Mouse (Mus musculus) lung, embryonic 15.5 days (tissue): ENCODE data around the gene Mettl22. TPM values are rescaled to one million over a fixed set of nuclear protein-coding genes. Genes with fewer than 3 reads are reported as not detected.

Experiments used
- ATAC-seq: fragments of 200-750 bp; cut with Nextera tagmentation; 2 replicates; pipeline ENCODE4 v1.8.0; 2017; ENCODE audit warnings: moderate number of reproducible peaks, borderline replicate concordance; ENCODE audit not compliant: low FRiP score, low TSS enrichment; ENCODE audit errors: extremely low read depth
- H3K27ac ChIP-seq: fragments of 300-500 bp; sonication (generic); 2 replicates; pipeline ENCODE4 v1.5.1; 2015; ENCODE audit warnings: moderate library complexity, mild to moderate bottlenecking, inconsistent platforms
- H3K27me3 ChIP-seq: fragments of 300-500 bp; sonication (generic); 2 replicates; pipeline ENCODE4 v1.6.1; 2015; ENCODE audit warnings: inconsistent platforms
- H3K36me3 ChIP-seq: fragments of 300-500 bp; sonication (generic); 2 replicates; pipeline ENCODE4 v1.6.1; 2015; ENCODE audit warnings: inconsistent platforms
- H3K4me1 ChIP-seq: fragments of 300-500 bp; sonication (generic); 2 replicates; pipeline ENCODE4 v1.6.1; 2015; ENCODE audit warnings: inconsistent platforms
- H3K4me2 ChIP-seq: fragments of 300-500 bp; sonication (generic); 2 replicates; pipeline ENCODE4 v1.6.1; 2015; ENCODE audit warnings: inconsistent platforms, mild to moderate bottlenecking, moderate library complexity
- H3K4me3 ChIP-seq: fragments of 300-500 bp; sonication (generic); 2 replicates; pipeline ENCODE4 v1.5.1; 2015; ENCODE audit warnings: mild to moderate bottlenecking, inconsistent platforms
- H3K9ac ChIP-seq: fragments of 300-500 bp; sonication (generic); 2 replicates; pipeline ENCODE4 v1.6.1; 2015; ENCODE audit warnings: inconsistent platforms
- H3K9me3 ChIP-seq: fragments of 300-500 bp; sonication (generic); 2 replicates; pipeline ENCODE4 v1.6.1; 2016; ENCODE audit warnings: inconsistent platforms
- WGBS: fragments of 180-500 bp; shearing (Covaris S2); methylation state at CpG from one replicate; pipeline ENCODE4 v1.1.7; 2015; 5-methylcytosine and 5-hydroxymethylcytosine counted together
- polyA plus RNA-seq: library from polyadenylated mRNA; unstranded; fragments of >200 nt; fragmentation: Nextera tagmentation; extraction: Ambion mirVana; gene quantifications from 2 replicates; pipeline ENCODE4 v1.2.1, GENCODE M21; 2015

The Mettl22 gene
- polyA plus RNA-seq, 1 experiment from 2014 or later = 15.3 TPM

DNA sequence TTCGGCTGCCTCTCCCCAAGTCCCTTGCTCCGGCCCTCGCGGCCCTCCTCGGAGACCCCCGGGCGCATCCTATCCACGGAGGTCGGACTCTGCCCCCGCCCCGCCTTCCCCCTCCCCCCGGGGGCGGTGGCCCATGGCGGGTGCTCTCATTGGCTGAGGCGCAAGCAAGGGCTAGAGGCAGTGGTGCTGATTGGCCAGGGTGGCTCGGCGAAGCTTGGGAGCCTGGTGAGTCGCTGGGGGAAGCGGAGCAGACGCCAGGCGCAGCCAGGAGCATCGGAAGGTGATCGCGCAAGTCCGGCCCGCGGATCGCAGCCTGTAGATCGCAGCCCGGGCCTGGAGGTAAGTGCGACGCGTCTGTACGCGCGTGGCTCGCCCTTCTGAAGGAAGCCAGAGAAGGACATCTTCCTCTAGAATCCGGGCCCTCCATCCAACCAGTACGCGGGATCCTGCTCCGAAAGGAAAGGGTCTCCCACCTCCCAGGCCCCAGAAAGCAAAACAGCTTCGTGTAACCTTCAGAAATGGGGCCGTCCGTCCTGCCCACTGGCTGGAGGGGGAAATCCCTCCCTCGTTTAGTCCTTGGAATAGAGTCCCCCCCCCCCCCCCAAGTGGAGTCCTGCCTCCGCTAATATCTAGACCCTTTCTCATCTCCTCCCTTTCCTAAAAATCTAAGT, 42.8 kb downstream of the Mettl22 start, which contains the start of gene Abat:
Gene Abat (plus strand): TSS at position 194 of the 671 bp plus-strand sequence.
- Histone ChIP-seq H3K9ac (peak within 1 kb of the TSS; percentile 60), H3K27ac (peak within 1 kb of the TSS; percentile 67; the same call in 1 of the 2 replicates), H3K9me3 (no peaks in the 10 kb centered on the region), H3K4me1 (peaks cover 19% of the 10 kb centered on the region), H3K4me3 (peak within 1 kb of the TSS; percentile 60), H3K27me3 (0 out of 2 replicates have a peak, but pooled peaks cover 3% of the 10 kb centered on the region), H3K4me2 (peak within 1 kb of the TSS; percentile 86), H3K36me3 (no peaks in the 10 kb centered on the region)
- WGBS = under 1% methylated on average over 46 of the region's 46 CpGs
- peak; percentile 99 for ATAC-seq

DNA sequence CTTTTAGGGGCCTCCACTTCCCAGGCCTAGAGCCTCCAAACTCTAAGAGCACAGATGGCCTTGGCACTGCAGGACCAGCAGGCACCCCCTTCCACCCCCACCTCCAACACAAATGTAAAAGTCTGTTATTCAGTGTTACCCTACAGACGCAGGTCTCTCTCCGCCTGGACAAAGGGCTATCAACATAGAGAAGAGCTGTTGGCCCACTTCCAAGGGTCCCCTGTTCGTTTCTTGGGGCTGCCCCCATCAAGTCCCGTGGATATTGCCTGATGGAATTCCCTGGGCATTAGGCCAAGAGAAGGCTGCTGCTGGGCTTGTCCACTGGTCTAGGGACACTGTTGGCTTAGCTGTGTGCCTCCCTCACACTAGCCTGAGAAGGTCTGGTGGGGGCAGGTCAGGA, 43.6 kb downstream of the Mettl22 start:
- Histone ChIP-seq H3K27ac (no peak overlapping the region), H3K4me1 (peaks cover 19% of the 10 kb centered on the region), H3K4me3 (peak overlapping the region; percentile 60), H3K27me3 (0 out of 2 replicates have a peak, but pooled peaks cover 3% of the 10 kb centered on the region), H3K9me3 (no peaks in the 10 kb centered on the region), H3K4me2 (peak overlapping the region; percentile 86), H3K9ac (no peak overlapping the region), H3K36me3 (no peaks in the 10 kb centered on the region)
- 1% methylated on average over 4 of the region's 4 CpGs for WGBS
- ATAC-seq = no peak

DNA sequence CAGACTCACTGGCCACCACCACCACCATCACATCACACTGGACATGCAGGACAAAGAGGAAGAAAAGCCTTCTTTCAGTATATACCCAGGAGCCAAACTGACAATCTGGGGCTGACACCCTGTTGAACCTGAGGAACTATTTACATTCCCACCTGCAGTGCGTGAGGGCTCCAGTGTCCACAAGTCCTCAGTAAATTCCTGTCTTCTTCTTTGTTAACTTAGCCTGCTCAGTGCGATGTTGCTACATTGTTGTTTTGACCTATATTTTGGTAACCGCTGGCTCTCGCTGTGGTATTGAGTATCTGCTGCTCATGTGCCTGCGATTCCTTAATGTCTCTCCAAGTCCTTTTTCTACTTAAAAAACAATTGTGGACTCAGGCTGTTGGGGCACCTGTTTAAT, 49.9 kb downstream of the Mettl22 start:
- H3K27ac ChIP-seq = no peak overlapping the region
- peaks cover 26% of the 10 kb centered on the region for H3K4me1 ChIP-seq
- no peaks in the 10 kb centered on the region for H3K36me3 ChIP-seq
- ATAC-seq = no peak
- H3K4me2 ChIP-seq = no peak overlapping the region
- WGBS = 66% methylated on average over 5 of the region's 5 CpGs
- no peak overlapping the region for H3K9ac ChIP-seq
- H3K4me3 ChIP-seq = no peak overlapping the region
- H3K9me3 ChIP-seq = no peaks in the 10 kb centered on the region
- no peaks in the 10 kb centered on the region for H3K27me3 ChIP-seq

GRCm38 (mm10) chr16:8521322-8521721, 50.7 kb downstream of the Mettl22 start:
- Histone ChIP-seq H3K9me3 (no peaks in the 10 kb centered on the region), H3K36me3 (no peaks in the 10 kb centered on the region), H3K27me3 (no peaks in the 10 kb centered on the region), H3K9ac (no peak overlapping the region), H3K4me2 (no peak overlapping the region), H3K27ac (no peak overlapping the region), H3K4me3 (no peak overlapping the region), H3K4me1 (peaks cover 30% of the 10 kb centered on the region)
- no peak for ATAC-seq
- 73% methylated on average over 4 of the region's 4 CpGs for WGBS

DNA sequence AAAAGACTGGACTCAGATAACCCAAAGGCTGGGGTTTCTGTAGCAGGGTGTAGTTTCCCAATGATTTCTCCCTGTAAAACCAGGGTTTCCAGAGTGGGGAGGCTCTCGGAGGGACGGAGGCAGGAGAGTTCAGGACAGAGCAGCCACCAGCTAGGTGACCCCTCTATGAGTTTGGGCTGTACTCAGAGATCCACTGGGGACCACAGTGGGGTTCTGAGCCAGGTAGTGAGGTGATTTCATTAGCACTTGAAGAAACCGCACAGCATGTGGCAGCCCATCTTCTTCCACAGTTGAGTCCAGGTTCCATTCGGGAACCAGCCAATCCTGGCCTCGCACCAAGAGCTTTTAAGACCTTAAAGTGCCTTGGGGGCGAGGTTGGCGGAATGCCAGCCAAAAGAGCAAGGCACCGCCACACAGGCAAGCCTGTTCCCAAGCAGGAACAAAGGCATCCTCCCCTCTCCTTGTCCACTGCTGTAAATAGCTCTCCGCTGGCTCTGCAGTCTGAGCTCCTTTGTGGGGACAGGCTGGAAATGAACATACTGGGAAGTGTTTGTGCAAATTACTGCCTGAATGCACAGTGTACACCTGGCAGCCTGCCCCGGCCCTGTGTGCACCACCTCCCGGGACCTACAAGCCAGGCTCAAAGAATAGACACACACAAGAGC, 53.0 kb downstream of the Mettl22 start:
- Histone ChIP-seq H3K9me3 (no peaks in the 10 kb centered on the region), H3K27ac (peak overlapping the region; percentile 35), H3K4me3 (no peak overlapping the region), H3K9ac (no peak overlapping the region), H3K4me1 (peaks cover 30% of the 10 kb centered on the region), H3K4me2 (0 out of 2 replicates have a peak overlapping the region, but pooled peaks have one; percentile 11), H3K36me3 (no peaks in the 10 kb centered on the region), H3K27me3 (no peaks in the 10 kb centered on the region)
- 20% methylated on average over 11 of the region's 11 CpGs for WGBS
- ATAC-seq = peak; percentile 77

DNA sequence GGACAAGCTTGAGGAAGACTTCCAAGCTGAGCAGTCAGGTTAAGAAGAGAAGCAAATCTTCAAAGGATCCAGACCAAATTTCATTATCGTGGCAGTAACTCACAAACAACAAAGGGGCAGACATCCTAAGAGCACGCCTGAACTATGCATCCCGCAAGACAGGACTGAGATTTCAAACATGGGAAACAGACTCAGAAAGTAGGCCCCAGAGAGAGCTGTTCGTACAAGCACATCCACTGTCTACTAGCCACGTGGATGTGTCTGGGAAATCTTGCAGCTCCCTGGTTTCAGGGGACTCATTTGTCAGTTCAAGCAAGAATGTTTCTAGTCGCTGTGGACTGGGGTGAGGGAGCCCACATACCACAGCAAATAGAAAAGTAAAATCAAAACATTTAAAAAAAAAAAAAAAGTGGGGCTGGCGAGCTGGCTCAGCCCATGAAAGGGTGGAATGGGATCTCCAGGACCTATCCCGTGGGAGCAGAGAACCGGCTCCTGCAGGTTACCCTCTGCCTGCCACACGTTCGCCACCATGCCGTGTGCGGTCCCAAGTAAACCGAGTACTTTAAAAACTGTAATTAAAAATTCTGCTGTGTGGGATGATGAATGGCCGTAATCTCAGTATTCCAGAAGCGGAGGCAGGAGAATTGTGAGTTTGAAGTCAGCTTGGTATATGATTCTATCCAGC, 53.7 kb downstream of the Mettl22 start:
- H3K4me1 ChIP-seq = peaks cover 30% of the 10 kb centered on the region
- no peaks in the 10 kb centered on the region for H3K9me3 ChIP-seq
- H3K4me3 ChIP-seq = no peak overlapping the region
- H3K9ac ChIP-seq = no peak overlapping the region
- no peaks in the 10 kb centered on the region for H3K27me3 ChIP-seq
- 57% methylated on average over 16 of the region's 16 CpGs for WGBS
- no peak for ATAC-seq
- H3K36me3 ChIP-seq = no peaks in the 10 kb centered on the region
- no peak overlapping the region for H3K4me2 ChIP-seq
- peak overlapping the region; percentile 35 for H3K27ac ChIP-seq

DNA sequence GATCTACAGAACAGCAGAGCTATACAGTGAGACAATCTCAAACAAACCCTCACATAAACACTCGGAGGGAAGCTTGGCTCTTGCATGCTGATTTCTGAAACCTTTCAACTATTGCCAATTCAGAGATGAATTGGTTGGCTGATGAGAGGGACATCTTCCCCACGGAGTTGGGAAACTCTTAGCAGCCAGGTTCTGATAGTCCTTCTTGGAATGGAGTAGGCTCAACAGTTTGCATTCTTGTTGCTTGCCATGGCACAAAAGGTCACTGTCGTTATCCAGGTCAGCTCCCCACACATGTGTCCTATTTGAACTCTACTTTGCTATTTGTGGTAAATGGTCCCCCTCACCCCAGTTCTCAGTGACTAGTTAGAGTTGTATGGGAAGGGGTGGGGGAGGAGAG, 54.7 kb downstream of the Mettl22 start:
- 47% methylated on average over 3 of the region's 3 CpGs for WGBS
- Histone ChIP-seq H3K4me2 (no peak overlapping the region), H3K36me3 (no peaks in the 10 kb centered on the region), H3K27ac (no peak overlapping the region), H3K4me1 (peaks cover 30% of the 10 kb centered on the region), H3K9me3 (no peaks in the 10 kb centered on the region), H3K9ac (no peak overlapping the region), H3K4me3 (no peak overlapping the region), H3K27me3 (no peaks in the 10 kb centered on the region)
- ATAC-seq = no peak

DNA sequence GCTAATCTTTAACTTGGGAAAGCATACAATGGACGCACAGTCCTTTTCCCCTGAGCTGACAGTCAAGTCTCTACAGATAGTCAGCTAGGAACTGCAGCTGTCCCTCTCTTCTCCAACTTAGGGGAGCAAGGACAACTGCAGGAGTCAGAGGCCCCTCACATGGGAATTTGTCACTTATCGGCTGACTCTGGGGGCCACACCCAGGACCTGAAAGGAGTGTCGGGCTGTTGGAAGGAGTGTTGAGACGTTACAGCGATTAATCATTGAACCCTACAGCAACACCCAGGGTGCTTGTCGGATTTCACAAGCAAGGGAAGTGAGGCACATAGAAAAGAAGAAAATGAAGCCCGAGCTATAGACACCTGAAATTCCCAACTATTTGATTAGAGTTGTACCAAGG, 55.3 kb downstream of the Mettl22 start:
- no peak overlapping the region for H3K4me2 ChIP-seq
- no peaks in the 10 kb centered on the region for H3K9me3 ChIP-seq
- no peak overlapping the region for H3K27ac ChIP-seq
- peaks cover 30% of the 10 kb centered on the region for H3K4me1 ChIP-seq
- H3K9ac ChIP-seq = no peak overlapping the region
- no peak overlapping the region for H3K4me3 ChIP-seq
- 40% methylated on average over 7 of the region's 7 CpGs for WGBS
- no peaks in the 10 kb centered on the region for H3K36me3 ChIP-seq
- no peak for ATAC-seq
- H3K27me3 ChIP-seq = no peaks in the 10 kb centered on the region

GRCm38 (mm10) chr16:8529389-8529788, 58.8 kb downstream of the Mettl22 start:
- Histone ChIP-seq H3K27me3 (no peaks in the 10 kb centered on the region), H3K27ac (no peak overlapping the region), H3K4me1 (peaks cover 13% of the 10 kb centered on the region), H3K4me2 (no peak overlapping the region), H3K9ac (no peak overlapping the region), H3K4me3 (no peak overlapping the region), H3K36me3 (no peaks in the 10 kb centered on the region), H3K9me3 (no peaks in the 10 kb centered on the region)
- 93% methylated on average over 1 of the region's 1 CpGs for WGBS
- no peak for ATAC-seq

DNA sequence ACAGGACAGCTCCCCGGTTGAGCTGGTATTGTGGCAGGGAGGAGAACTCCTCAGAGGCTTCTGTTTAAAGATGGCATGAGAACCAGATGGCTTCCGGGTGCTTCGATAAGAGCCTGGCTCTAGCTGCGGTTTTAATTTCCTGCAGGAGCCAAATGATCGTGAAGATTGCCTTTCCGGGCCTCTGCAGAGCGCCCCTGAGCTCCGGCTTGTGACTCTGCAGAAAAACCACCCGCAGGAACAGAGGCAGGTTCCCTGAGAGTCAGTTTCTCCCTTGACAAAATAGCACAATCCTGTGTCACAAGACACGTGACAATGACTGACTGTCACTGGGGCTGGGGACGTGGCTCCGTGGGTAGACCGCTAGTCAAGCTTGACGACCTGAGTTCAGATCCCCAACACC, 59.4 kb downstream of the Mettl22 start:
- Histone ChIP-seq H3K4me2 (no peak overlapping the region), H3K4me1 (peaks cover 7% of the 10 kb centered on the region), H3K4me3 (no peak overlapping the region), H3K9ac (no peak overlapping the region), H3K27me3 (no peaks in the 10 kb centered on the region), H3K9me3 (no peaks in the 10 kb centered on the region), H3K36me3 (no peaks in the 10 kb centered on the region), H3K27ac (no peak overlapping the region)
- ATAC-seq = no peak
- 82% methylated on average over 14 of the region's 14 CpGs for WGBS

DNA sequence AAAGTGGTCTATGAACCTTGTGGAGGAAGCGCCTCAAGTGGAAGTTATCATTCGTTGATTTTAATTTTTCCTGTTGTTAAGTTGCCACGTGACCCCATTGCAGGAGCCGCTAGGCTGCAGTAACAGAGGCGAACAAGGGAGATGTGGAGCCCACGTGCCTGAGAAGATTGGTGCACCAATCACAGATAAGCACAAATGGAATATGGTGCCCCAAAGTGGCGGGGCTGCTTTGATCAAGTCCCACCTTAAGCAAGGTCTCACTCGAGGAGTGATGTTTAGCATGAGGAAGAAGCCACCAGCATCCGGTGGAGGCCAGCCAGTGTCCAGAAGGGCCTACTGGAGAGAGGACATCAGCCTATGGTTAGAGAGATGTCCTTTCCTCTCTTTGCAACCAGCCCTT, 61.9 kb downstream of the Mettl22 start:
- Histone ChIP-seq H3K27ac (no peak overlapping the region), H3K9ac (no peak overlapping the region), H3K4me2 (no peak overlapping the region), H3K4me3 (no peak overlapping the region), H3K27me3 (no peaks in the 10 kb centered on the region), H3K4me1 (no peaks in the 10 kb centered on the region), H3K36me3 (no peaks in the 10 kb centered on the region), H3K9me3 (no peaks in the 10 kb centered on the region)
- no peak for ATAC-seq
- 81% methylated on average over 9 of the region's 9 CpGs for WGBS

GRCm38 (mm10) chr16:8532894-8533293, 62.3 kb downstream of the Mettl22 start:
- no peak overlapping the region for H3K4me3 ChIP-seq
- H3K9ac ChIP-seq = no peak overlapping the region
- H3K9me3 ChIP-seq = no peaks in the 10 kb centered on the region
- H3K36me3 ChIP-seq = no peaks in the 10 kb centered on the region
- no peak for ATAC-seq
- no peak overlapping the region for H3K27ac ChIP-seq
- H3K4me2 ChIP-seq = no peak overlapping the region
- no peaks in the 10 kb centered on the region for H3K4me1 ChIP-seq
- H3K27me3 ChIP-seq = no peaks in the 10 kb centered on the region
- WGBS = 59% methylated on average over 7 of the region's 7 CpGs
